Mouse (Mus musculus): ENCODE data around the gene Gm7694. TPM values are rescaled to one million over a fixed set of nuclear protein-coding genes. Genes with fewer than 3 reads are reported as not detected.

Gm7694 gene
- total RNA-seq, 1 experiment from 2014 or later: 3.8 TPM

- ATAC-seq (replicated peaks in 1 of 2; ENCODE audit: insufficient read depth in 1 of 2, low FRiP score in 2 of 2, low TSS enrichment in 1 of 2, low read depth in 1 of 2, poor library complexity in 2 of 2, severe bottlenecking in 2 of 2): no peak
These were observed 11.2 kb downstream of the Gm7694 start for GRCm38 (mm10) chr1:170294786-170295570.

GRCm38 (mm10) chr1:170293257-170293656 is 12.9 kb downstream of the Gm7694 start:
- ATAC-seq (replicated peaks in 1 of 2; ENCODE audit: insufficient read depth in 1 of 2, low FRiP score in 2 of 2, low TSS enrichment in 1 of 2, low read depth in 1 of 2, poor library complexity in 2 of 2, severe bottlenecking in 2 of 2): no peak

- peak; percentile 81 to 87 for ATAC-seq (replicated peaks in 1 of 2; ENCODE audit: insufficient read depth in 1 of 2, low FRiP score in 2 of 2, low TSS enrichment in 1 of 2, low read depth in 1 of 2, poor library complexity in 2 of 2, severe bottlenecking in 2 of 2)
These were observed 13.7 kb downstream of the Gm7694 start for GRCm38 (mm10) chr1:170292239-170292951.

GRCm38 (mm10) chr1:170282415-170283129 is 23.6 kb downstream of the Gm7694 start:
- peak; percentile 95 for ATAC-seq (replicated peaks in 1 of 2; ENCODE audit: insufficient read depth in 1 of 2, low FRiP score in 2 of 2, low TSS enrichment in 1 of 2, low read depth in 1 of 2, poor library complexity in 2 of 2, severe bottlenecking in 2 of 2)

- ATAC-seq (replicated peaks in 1 of 2; ENCODE audit: insufficient read depth in 1 of 2, low FRiP score in 2 of 2, low TSS enrichment in 1 of 2, low read depth in 1 of 2, poor library complexity in 2 of 2, severe bottlenecking in 2 of 2): peak; percentile 85
These were observed 29.1 kb downstream of the Gm7694 start, which contains the start of gene Sh2d1b1 for GRCm38 (mm10) chr1:170277016-170277415. Sh2d1b1 (plus strand) TSS chr1:170277320.

GRCm38 (mm10) chr1:170273252-170273651 is 32.9 kb downstream of the Gm7694 start:
- 0 out of 4 replicates have a peak, but pooled peaks of 1 of the 2 experiments have one; percentile 24 for ATAC-seq (replicated peaks in 1 of 2; ENCODE audit: insufficient read depth in 1 of 2, low FRiP score in 2 of 2, low TSS enrichment in 1 of 2, low read depth in 1 of 2, poor library complexity in 2 of 2, severe bottlenecking in 2 of 2)

GRCm38 (mm10) chr1:170270696-170271095 is 35.4 kb downstream of the Gm7694 start:
- no peak; a peak in 1 of 4 replicates for ATAC-seq (replicated peaks in 1 of 2; ENCODE audit: insufficient read depth in 1 of 2, low FRiP score in 2 of 2, low TSS enrichment in 1 of 2, low read depth in 1 of 2, poor library complexity in 2 of 2, severe bottlenecking in 2 of 2)

- ATAC-seq (replicated peaks in 1 of 2; ENCODE audit: insufficient read depth in 1 of 2, low FRiP score in 2 of 2, low TSS enrichment in 1 of 2, low read depth in 1 of 2, poor library complexity in 2 of 2, severe bottlenecking in 2 of 2): peak in 1 of 2 experiments; percentile 39; a peak in 1 of 4 replicates
These were observed 35.9 kb downstream of the Gm7694 start for GRCm38 (mm10) chr1:170270281-170270680.

GRCm38 (mm10) chr1:170255560-170255910 is 50.6 kb downstream of the Gm7694 start:
- ATAC-seq (replicated peaks in 1 of 2; ENCODE audit: insufficient read depth in 1 of 2, low FRiP score in 2 of 2, low TSS enrichment in 1 of 2, low read depth in 1 of 2, poor library complexity in 2 of 2, severe bottlenecking in 2 of 2): peak; percentile 88 to 98

GRCm38 (mm10) chr1:170254893-170255559 is 51.1 kb downstream of the Gm7694 start:
- 0 out of 4 replicates have a peak, but pooled peaks of 1 of the 2 experiments have one; percentile 14 for ATAC-seq (replicated peaks in 1 of 2; ENCODE audit: insufficient read depth in 1 of 2, low FRiP score in 2 of 2, low TSS enrichment in 1 of 2, low read depth in 1 of 2, poor library complexity in 2 of 2, severe bottlenecking in 2 of 2)

Other genes starting within 250 kb of the Gm7694 start
- 0.38 TPM in 1 of 2 replicates, not detected in the other for gene Ddr2, start 195.6 kb downstream of the Gm7694 start, total RNA-seq (2017)
- gene Uap1, start 131.4 kb downstream of the Gm7694 start, total RNA-seq (2017): 73.9 and 113 TPM in 2 replicates
- gene Uhmk1, start 90.9 kb downstream of the Gm7694 start, total RNA-seq (2017): 68.2 and 71.1 TPM in 2 replicates
- not detected in 2 replicates for gene Sh2d1b2, start 73.6 kb downstream of the Gm7694 start, total RNA-seq (2017)
- 0.44 and 0.89 TPM in 2 replicates for gene Sh2d1b1, start 29.0 kb downstream of the Gm7694 start, total RNA-seq (2017)
- gene Spata46, start 2.5 kb upstream of the Gm7694 start, total RNA-seq (2017): not detected in 2 replicates